In genomic region chr8:119300335-119300734, GRCm38 (mm10) we compare ENCODE assay signal across 25 mouse cellular contexts. TPM values are rescaled to one million over a fixed set of nuclear protein-coding genes. Genes with fewer than 3 reads are reported as not detected.
DNase-seq lines count a peak whose midpoint lies in the region; ATAC-seq and TF ChIP-seq lines count a peak whose summit lies in the region.
"Had no signal": no experiment of that assay in that cellular context is flagged by ENCODE, and none has a peak within 500 bp of the region (broad histone marks: within the 10 kb centered on the region; RNA-seq: fewer than 3 reads in every experiment).

No protein-coding gene starts in this region.

- 65% methylated on average over 5 of the region's 5 CpGs for WGBS in liver, embryonic 14.5 days (ENCODE audit: insufficient replicate concordance)
- 71% methylated on average over 5 of the region's 5 CpGs for WGBS in liver, embryonic 12.5 days (ENCODE audit: insufficient replicate concordance)
- WGBS in bone marrow, adult 2 months = 81% methylated on average over 5 of the region's 5 CpGs
- 87% methylated on average over 5 of the region's 5 CpGs for WGBS in heart, embryonic 10.5 days

- no peak overlapping the region for H3K4me3 ChIP-seq in gastrocnemius, adult 2 months
- no peak overlapping the region for H3K4me3 ChIP-seq in liver, embryonic 14.5 days (ENCODE audit: insufficient read depth in 1 of 2, low read depth in 2 of 2, low read length in 2 of 2)
- H3K4me3 ChIP-seq in liver, embryonic 12.5 days = no peak overlapping the region
- H3K4me3 ChIP-seq in ES-Bruce4 (ENCODE audit: low read depth, low read length) = no peak overlapping the region
- H3K4me3 ChIP-seq in bone marrow, adult 2 months (replicated peaks; ENCODE audit: control insufficient read depth, low read depth, low read length) = no peak overlapping the region
- no peak overlapping the region for H3K4me3 ChIP-seq in heart, embryonic 10.5 days
- H3K4me3 ChIP-seq: embryonic facial prominence, embryonic 10.5 days; forebrain, embryonic 12.5 days; hindbrain, embryonic 12.5 days; kidney, embryonic 15.5 days; limb, embryonic 13.5 days; lung, embryonic 15.5 days had no signal

- no peak overlapping the region for H3K4me2 ChIP-seq in liver, embryonic 14.5 days (ENCODE audit: low read depth)
- no peak overlapping the region for H3K4me2 ChIP-seq in liver, embryonic 12.5 days
- H3K4me2 ChIP-seq: forebrain, embryonic 12.5 days; heart, embryonic 11.5 days; hindbrain, embryonic 12.5 days; kidney, embryonic 15.5 days; limb, embryonic 13.5 days; lung, embryonic 15.5 days had no signal

- no peaks in the 10 kb centered on the region for H3K27me3 ChIP-seq in liver, embryonic 14.5 days (ENCODE audit: control insufficient read depth, insufficient read depth, low read length)
- no peaks in the 10 kb centered on the region for H3K27me3 ChIP-seq in liver, embryonic 12.5 days (replicated peaks)
- no peaks in the 10 kb centered on the region for H3K27me3 ChIP-seq in ES-Bruce4 (ENCODE audit: control insufficient read depth, insufficient read depth, low read length, poor library complexity, severe bottlenecking)
- no peaks in the 10 kb centered on the region for H3K27me3 ChIP-seq in heart, embryonic 10.5 days (ENCODE audit: insufficient read depth, poor library complexity, severe bottlenecking)
- H3K27me3 ChIP-seq: forebrain, embryonic 12.5 days; hindbrain, embryonic 12.5 days; kidney, embryonic 15.5 days; limb, embryonic 13.5 days; lung, embryonic 15.5 days had no signal

- H3K4me1 ChIP-seq in liver, embryonic 14.5 days (replicated peaks; ENCODE audit: control insufficient read depth in 2 of 2, insufficient read depth in 2 of 2, low read length in 1 of 2) = no peaks in the 10 kb centered on the region
- no peaks in the 10 kb centered on the region for H3K4me1 ChIP-seq in liver, embryonic 12.5 days
- H3K4me1 ChIP-seq in ES-Bruce4 (ENCODE audit: control insufficient read depth, insufficient read depth, low read length) = no peaks in the 10 kb centered on the region
- H3K4me1 ChIP-seq in bone marrow, adult 2 months (ENCODE audit: control insufficient read depth, insufficient read depth, low read length) = no peaks in the 10 kb centered on the region; the same call in 1 of the 2 replicates
- no peaks in the 10 kb centered on the region for H3K4me1 ChIP-seq in heart, embryonic 10.5 days
- H3K4me1 ChIP-seq: embryonic facial prominence, embryonic 10.5 days; forebrain, embryonic 12.5 days; hindbrain, embryonic 12.5 days; kidney, embryonic 15.5 days; limb, embryonic 13.5 days; lung, embryonic 15.5 days had no signal

- DNase-seq in gastrocnemius, adult 2 months = no peak
- no peak for DNase-seq in gastrocnemius, adult 18-20 months (ENCODE audit: low spot score)
- DNase-seq in liver, embryonic 14.5 days (ENCODE audit: low read depth in 3 of 3, low spot score in 3 of 3) = no peak
- DNase-seq in heart, embryonic 10.5 days (ENCODE audit: low spot score) = no peak
- DNase-seq in spleen, postnatal 10 days (ENCODE audit: low spot score in 2 of 2) = no peak
- DNase-seq: adrenal gland, postnatal 25 days; cerebellum, adult 18-20 months; cerebellum, postnatal 36 days; gastrocnemius, postnatal 14 days; heart, postnatal 10 days; lung, postnatal 4 days; right cerebral cortex, postnatal 25 days; thymus, postnatal 36 days had no signal

- no peaks in the 10 kb centered on the region for H3K36me3 ChIP-seq in liver, embryonic 14.5 days (replicated peaks; ENCODE audit: control insufficient read depth, insufficient read depth, low read depth)
- no peaks in the 10 kb centered on the region for H3K36me3 ChIP-seq in liver, embryonic 12.5 days
- H3K36me3 ChIP-seq in ES-Bruce4 (ENCODE audit: control insufficient read depth, insufficient read depth, low read length, poor library complexity, severe bottlenecking) = no peaks in the 10 kb centered on the region
- H3K36me3 ChIP-seq in heart, embryonic 10.5 days = no peaks in the 10 kb centered on the region
- H3K36me3 ChIP-seq: embryonic facial prominence, embryonic 10.5 days; forebrain, embryonic 12.5 days; hindbrain, embryonic 12.5 days; kidney, embryonic 15.5 days; limb, embryonic 13.5 days; lung, embryonic 15.5 days had no signal

- no peak for TF ChIP-seq EP300 in liver, embryonic 14.5 days (IDR thresholded peaks at IDR 0.05; ENCODE audit: low read depth)
- TF ChIP-seq EP300 in ES-Bruce4 (IDR thresholded peaks at IDR 0.05; ENCODE audit: insufficient read depth, low read depth, low read length) = no peak

- no peak for TF ChIP-seq POLR2A in ES-Bruce4 (IDR thresholded peaks at IDR 0.05; ENCODE audit: insufficient read depth, low read length)
- no peak for TF ChIP-seq POLR2A in bone marrow, adult 2 months (IDR thresholded peaks at IDR 0.05; ENCODE audit: borderline replicate concordance, control insufficient read depth, low read depth, low read length)

- H3K27ac ChIP-seq in gastrocnemius, adult 2 months = no peak overlapping the region
- no peak overlapping the region for H3K27ac ChIP-seq in liver, embryonic 14.5 days
- H3K27ac ChIP-seq in liver, embryonic 12.5 days = no peak overlapping the region
- no peak overlapping the region for H3K27ac ChIP-seq in ES-Bruce4 (ENCODE audit: insufficient read depth, low read length)
- no peak overlapping the region for H3K27ac ChIP-seq in bone marrow, adult 2 months (ENCODE audit: control insufficient read depth, insufficient read depth, low read depth, low read length, poor library complexity)
- H3K27ac ChIP-seq in heart, embryonic 10.5 days = no peak overlapping the region
- H3K27ac ChIP-seq: embryonic facial prominence, embryonic 10.5 days; forebrain, embryonic 12.5 days; hindbrain, embryonic 12.5 days; kidney, embryonic 15.5 days; limb, embryonic 13.5 days; lung, embryonic 15.5 days had no signal

- no peak overlapping the region for H3K9ac ChIP-seq in liver, embryonic 14.5 days (replicated peaks)
- H3K9ac ChIP-seq in liver, embryonic 12.5 days = no peak overlapping the region
- no peak overlapping the region for H3K9ac ChIP-seq in ES-Bruce4 (ENCODE audit: low read depth, poor library complexity, severe bottlenecking)
- H3K9ac ChIP-seq: forebrain, embryonic 12.5 days; hindbrain, embryonic 12.5 days; kidney, embryonic 15.5 days; limb, embryonic 13.5 days; lung, embryonic 15.5 days had no signal

- TF ChIP-seq CTCF in gastrocnemius, adult 2 months (IDR thresholded peaks at IDR 0.05) = peak; percentile 44
- peak; percentile 60 for TF ChIP-seq CTCF in liver, embryonic 14.5 days (IDR thresholded peaks at IDR 0.05; ENCODE audit: low read depth)
- peak; percentile 48 for TF ChIP-seq CTCF in ES-Bruce4 (IDR thresholded peaks at IDR 0.05; ENCODE audit: low read depth, low read length)
- peak; percentile 42 for TF ChIP-seq CTCF in bone marrow, adult 2 months (IDR thresholded peaks at IDR 0.05; ENCODE audit: control insufficient read depth, insufficient read depth, low read length)

- no peak for ATAC-seq in liver, embryonic 14.5 days (ENCODE audit: insufficient read depth)
- no peak for ATAC-seq in liver, embryonic 12.5 days
- ATAC-seq: activated CD4-positive, CD25-positive, alpha-beta regulatory T cell, adult 4 months; CD4-positive, CD25-positive, alpha-beta regulatory T cell, adult 4 months had no signal

- peaks cover 2% of the 10 kb centered on the region; the same call in 1 of the 2 replicates for H3K9me3 ChIP-seq in liver, embryonic 14.5 days (ENCODE audit: control insufficient read depth, low read length)
- H3K9me3 ChIP-seq in liver, embryonic 12.5 days (replicated peaks) = peaks cover 9% of the 10 kb centered on the region; the same call in 1 of the 2 replicates
- no peaks in the 10 kb centered on the region; the same call in 1 of the 2 replicates for H3K9me3 ChIP-seq in ES-Bruce4 (replicated peaks; ENCODE audit: control insufficient read depth, insufficient read depth, low read length, poor library complexity, severe bottlenecking)
- 0 out of 2 replicates have a peak, but pooled peaks cover 3% of the 10 kb centered on the region for H3K9me3 ChIP-seq in heart, embryonic 10.5 days
- H3K9me3 ChIP-seq: lung, embryonic 15.5 days had no signal

- intact Hi-C loops in gastrocnemius, adult 2 months (cut with DNase I) = no loop called here

RNA-seq across cellular contexts. Expression of gene Hsbp1, which starts 44.0 kb away (rescaled TPM):
- 100 to 1,000 TPM; 132 to 151 TPM for total RNA-seq in gastrocnemius, adult 2 months (2021)
- total RNA-seq in gastrocnemius, adult 18-20 months (2021) = 100 to 1,000 TPM; 144 to 149 TPM
- polyA plus RNA-seq in liver, embryonic 14.5 days (2012; rRNA removed) = 29.8 and 54.1 TPM in 2 replicates
- polyA plus RNA-seq in liver, embryonic 14.5 days (2014; fragmentation: Nextera tagmentation; extraction: Ambion mirVana) = 78.0 and 79.4 TPM in 2 replicates
- 96.0 and 96.2 TPM in 2 replicates for polyA plus RNA-seq in liver, embryonic 12.5 days (2016; fragmentation: Nextera tagmentation; extraction: Ambion mirVana)
- polyA plus RNA-seq in ES-Bruce4 (2011; ENCODE audit: insufficient read depth, insufficient read length, low read depth, missing spikeins) = 140 and 152 TPM in 2 replicates
- polyA plus RNA-seq in bone marrow, adult 2 months (2011; ENCODE audit: insufficient read depth, insufficient read length, low replicate concordance, missing spikeins) = 45.8 and 78.0 TPM in 2 replicates
- 250 and 267 TPM in 2 replicates for polyA plus RNA-seq in heart, embryonic 10.5 days (2016; fragmentation: Nextera tagmentation; extraction: Ambion mirVana)
